Mouse (Mus musculus): ENCODE measurements around the gene Trp53.
A peak's percentile ranks its signal among the peaks of the same experiment; 100 is the strongest.

Trp53 gene

GRCm38 (mm10) chr11:69563373-69563772 lies 16.8 kb upstream of the Trp53 start:
- DNase-seq, result no peak

GRCm38 (mm10) chr11:69564391-69564790 lies 15.8 kb upstream of the Trp53 start:
- DNase-seq, result no peak

- DNase-seq, result no peak
These were observed 15.0 kb upstream of the Trp53 start for GRCm38 (mm10) chr11:69565131-69565530.

- no peak for DNase-seq
These were observed 4.9 kb upstream of the Trp53 start for GRCm38 (mm10) chr11:69575220-69575619.

- no peak for DNase-seq
These were observed 3.9 kb upstream of the Trp53 start for GRCm38 (mm10) chr11:69576307-69576706.

DNA sequence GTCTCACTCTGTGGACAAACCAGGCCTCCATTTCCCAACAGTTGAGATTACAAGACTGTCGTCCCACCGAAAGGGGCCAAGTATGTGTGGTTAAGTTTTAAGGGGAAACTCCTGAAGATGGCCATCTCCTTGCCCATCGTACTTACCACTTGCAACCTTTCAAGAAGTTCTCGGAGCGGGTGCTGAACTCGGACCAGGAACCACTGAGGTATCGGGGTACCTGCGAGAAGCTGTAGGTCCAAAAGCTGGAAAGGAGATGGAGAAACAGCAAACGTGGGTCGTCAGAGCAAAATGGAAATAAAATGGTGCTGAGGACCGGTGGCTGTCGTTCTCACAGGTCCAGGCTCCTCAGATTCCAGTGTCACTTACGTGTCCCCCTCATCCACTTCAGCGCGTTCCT lies 1.9 kb upstream of the Trp53 start:
- DNase-seq, result no peak

DNA sequence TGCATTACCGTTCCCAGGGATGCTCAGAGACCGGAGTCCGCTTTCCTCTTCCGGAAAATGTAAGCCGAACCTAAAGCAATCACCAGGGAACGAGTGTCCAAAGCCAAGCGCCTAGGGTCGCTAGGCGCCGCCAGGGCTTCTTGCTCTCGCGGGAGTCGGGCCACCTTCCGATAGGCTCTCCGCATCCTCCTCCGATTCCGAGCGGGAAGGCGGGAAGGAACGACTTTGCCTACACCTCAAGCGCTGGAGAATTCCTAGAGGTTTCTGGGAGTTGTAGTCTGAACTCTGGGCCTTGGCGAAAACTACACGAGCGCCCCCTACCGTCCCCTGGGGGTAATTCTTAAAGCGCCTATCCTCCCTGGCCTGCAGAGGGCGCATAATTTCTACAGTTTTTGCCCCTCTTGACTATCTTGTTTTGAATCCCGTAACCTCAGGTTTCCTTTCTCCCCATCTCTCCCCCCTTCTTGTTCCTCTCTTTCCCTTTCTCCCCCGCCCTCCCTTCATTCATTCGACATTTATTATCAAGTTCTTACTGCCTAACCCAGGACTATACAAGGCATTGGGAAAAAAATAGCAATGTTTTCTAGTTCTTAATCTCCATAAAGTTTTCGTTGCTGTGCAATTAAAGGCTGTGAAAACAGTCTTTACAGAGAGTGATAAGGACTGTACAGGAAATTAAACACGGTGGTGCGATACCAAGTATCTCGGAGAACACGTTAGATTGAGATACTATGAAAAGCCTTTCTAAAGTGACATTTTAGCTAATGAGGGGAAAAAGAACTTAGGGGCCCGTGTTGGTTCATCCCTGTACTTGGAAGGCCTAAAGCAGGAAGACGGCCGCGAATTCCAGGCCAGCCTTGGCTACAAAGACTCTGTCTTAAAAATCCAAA lies 786 bp upstream of the Trp53 start:
- DNase-seq, result peak; percentile 98

GRCm38 (mm10) chr11:69580572-69581146 lies 500 bp downstream of the Trp53 start:
- no peak for DNase-seq

GRCm38 (mm10) chr11:69581147-69581688 lies 1.1 kb downstream of the Trp53 start:
- peak; percentile 94 for DNase-seq

DNA sequence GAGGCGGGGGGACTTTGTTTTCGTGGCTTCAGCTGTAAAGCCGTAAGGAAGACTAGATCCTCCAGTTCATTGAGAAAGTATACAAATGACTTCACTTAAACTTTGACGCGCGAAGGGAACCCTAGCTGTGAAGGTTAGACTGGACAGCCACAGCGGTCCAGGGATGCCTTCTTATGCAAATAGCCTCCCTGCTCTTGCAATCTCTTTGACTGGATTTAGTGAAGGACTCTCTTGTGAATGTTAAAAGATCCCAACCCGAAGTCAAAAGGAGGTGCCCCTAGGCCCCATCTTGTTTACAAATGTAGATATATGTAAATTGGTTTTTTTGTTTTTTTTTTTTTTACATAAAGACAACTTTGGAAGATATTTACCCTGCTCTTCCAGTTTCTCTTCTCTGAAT lies 1.7 kb downstream of the Trp53 start:
- no peak for DNase-seq

DNA sequence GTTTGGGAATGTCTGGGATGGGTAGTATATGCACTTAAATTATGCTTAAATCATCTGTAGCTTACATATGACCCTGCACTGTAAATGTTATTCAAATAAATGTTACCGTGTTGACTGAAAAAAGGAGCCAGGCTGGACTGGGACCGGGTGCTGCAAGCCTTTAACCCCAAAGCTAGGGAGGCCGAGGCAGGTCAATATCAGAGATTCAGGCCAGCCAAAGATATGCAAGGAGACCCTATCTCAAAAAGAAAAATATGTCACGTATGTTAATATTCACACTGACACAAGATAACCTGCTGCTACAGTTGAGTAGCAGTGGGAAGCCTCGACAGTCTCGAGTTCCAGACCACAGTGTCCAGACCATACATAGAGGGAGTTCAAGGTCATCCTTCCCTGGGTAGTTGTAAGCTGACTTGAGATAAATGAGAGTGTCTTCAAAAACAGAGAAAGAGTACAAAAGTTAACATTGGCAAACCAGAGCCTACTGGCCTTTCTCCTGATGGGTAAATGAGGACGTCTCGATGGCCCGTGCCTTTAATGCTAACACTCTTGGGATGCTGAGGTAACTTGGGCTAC lies 2.2 kb downstream of the Trp53 start:
- peak; percentile 40 for DNase-seq

DNA sequence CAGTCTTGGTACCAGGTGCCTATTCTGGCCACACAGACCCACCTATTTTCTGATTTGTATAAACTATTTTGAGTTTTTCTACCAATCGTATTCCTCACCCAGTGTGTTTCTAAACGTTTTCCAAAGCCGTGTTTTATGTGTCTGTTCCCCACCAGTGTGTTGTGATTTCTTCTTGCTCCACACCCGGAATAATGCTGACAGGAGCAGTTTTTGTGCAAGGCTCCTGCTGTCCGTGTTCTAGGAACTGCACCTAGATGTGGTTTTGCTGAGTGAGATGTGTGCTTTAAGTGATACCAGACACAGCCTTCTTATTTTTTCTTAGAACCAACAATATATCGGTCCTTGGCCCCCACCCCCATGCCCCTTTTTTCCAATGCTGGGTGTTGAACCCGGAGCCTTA lies 3.8 kb downstream of the Trp53 start:
- no peak for DNase-seq

- no peak for DNase-seq
These were observed 4.8 kb downstream of the Trp53 start for GRCm38 (mm10) chr11:69584937-69585336.

- no peak for DNase-seq
These were observed 5.7 kb downstream of the Trp53 start for GRCm38 (mm10) chr11:69585718-69586325.

GRCm38 (mm10) chr11:69589207-69589834 lies 9.2 kb downstream of the Trp53 start:
- peak; percentile 16 for DNase-seq

- no peak for DNase-seq
These were observed 10.5 kb downstream of the Trp53 start for GRCm38 (mm10) chr11:69590622-69591021.

GRCm38 (mm10) chr11:69591424-69591823 lies 11.3 kb downstream of the Trp53 start:
- DNase-seq, result no peak

DNA sequence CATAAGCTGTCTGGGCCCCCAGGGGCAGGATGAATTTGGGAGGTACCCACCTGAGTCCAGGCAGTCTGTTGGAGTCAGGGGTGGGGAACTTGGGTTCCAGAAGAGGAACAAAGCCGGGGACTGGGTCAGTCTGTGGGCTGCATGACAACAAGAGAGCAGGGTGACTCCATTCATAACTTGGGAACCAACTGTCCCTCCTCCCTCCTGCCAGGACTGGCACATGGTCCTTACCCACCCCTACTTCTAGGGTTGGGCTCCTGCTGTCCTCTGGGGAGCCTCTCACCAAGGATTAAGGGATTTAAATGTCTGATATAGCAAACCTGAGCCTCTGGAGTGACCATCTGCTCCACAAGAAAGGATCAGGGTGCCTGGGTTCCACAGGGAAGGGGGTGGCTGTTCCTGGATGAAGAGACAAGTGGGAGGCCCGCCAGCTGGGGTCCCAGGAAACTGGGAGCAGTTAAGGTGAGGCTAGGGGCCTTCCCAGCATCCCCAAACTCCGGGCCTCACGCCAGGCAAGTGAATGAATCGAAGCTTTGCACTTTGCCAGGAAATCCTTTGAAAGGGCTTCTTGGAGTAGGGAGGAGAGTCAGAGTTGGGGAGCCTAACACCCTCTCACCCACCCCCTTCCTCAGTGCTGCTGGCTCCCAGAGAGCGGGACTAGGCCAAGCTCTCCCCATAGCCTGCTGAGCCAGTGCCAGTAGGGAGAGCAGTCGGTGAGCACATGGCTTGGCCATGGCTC lies 11.9 kb downstream of the Trp53 start:
- DNase-seq, result peak; percentile 72

GRCm38 (mm10) chr11:69592799-69593198 lies 12.6 kb downstream of the Trp53 start:
- DNase-seq, result no peak

DNA sequence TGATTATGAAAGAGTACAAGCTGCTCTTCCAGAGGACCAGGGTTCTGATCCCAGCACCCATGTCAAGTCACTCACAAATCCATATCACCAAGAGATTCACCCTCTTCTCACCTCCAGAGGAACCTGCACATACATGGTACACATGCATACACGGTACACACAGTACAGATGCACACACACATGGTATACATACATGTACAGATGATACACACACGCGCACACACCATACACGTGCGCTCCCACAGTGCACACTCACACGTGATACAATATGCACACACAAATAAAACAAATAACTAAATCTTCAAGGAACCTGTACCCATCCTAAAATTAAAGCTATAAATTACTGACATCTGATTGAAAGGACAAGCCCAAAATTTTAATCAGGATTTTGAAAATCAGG lies 14.7 kb downstream of the Trp53 start:
- DNase-seq, result no peak

DNA sequence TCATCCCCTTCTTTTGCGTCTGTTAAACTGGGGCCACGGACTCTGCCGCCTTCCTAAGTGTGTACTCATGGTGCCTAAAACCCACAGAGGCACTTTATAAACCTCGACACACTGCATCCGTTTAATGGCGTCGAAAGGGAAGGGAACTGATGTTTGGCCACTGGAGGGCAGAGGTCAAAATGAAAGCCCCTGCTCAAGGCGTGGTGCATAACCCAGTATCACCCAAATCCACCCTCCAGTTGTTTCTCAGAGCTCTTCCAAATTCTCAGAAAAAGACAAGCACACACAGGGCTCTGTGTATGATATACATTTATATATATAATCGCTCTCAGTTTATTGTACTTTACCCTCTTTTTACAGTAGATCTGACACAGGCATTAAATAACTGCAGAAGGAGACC lies 19.3 kb downstream of the Trp53 start:
- no peak for DNase-seq

DNA sequence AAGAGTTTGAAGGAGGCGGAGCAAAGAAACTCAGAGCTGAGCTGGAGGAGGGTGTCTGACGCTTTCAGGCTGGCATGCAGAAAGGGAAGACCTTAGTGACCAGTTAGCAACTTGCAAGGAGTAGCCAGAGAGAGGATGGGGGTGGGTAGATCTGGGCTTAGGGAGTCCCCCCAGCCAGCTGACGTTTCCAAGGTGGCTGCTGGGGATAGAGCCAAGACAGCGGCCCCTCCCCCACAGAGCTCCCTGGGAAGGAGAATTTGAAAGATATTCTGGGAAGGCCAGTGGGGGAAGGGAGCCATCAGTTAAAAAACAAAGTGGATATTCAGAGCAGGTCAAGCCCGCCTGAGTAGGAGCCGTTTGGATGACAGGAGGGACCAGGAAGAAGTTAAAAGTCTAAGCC lies 19.9 kb downstream of the Trp53 start:
- peak; percentile 76 for DNase-seq
